Mouse (Mus musculus) embryonic stem cell, embryonic (primary cell): ENCODE data around the gene Gm20388.

Experiments used
- CTCF ChIA-PET, 4 experiments: fragments of 300-600 bp in 2 of 4; fragments of 350-600 bp in 2 of 4; sonication (Branson Sonifier 250); formaldehyde crosslinking; loops; one replicate each; lab custom pipeline; 2022; ENCODE audit warnings: inconsistent platforms in 2 of 4; lab: Charles Lee
- POLR2A ChIA-PET, 4 experiments: fragments of 300-600 bp in 2 of 4; fragments of 350-600 bp in 2 of 4; sonication (Branson Sonifier 250); formaldehyde crosslinking; loops; one replicate each; lab custom pipeline; 2022; ENCODE audit warnings: antibody characterized with exemption in 4 of 4, inconsistent platforms in 1 of 4; lab: Charles Lee

The Gm20388 gene

GRCm38 (mm10) chr8:121846815-121847214 lies 1936.2 kb downstream of the Gm20388 start:
- POLR2A ChIA-PET, result interaction anchor here in 3 of 4 experiments (0.7 to 72.3 kb wide), 3 partner anchors 25 to 57 kb away, joined by 3 to 3941 read pairs (median 1986); partner anchors contain the start of gene Slc7a5 (in 2 of the 3)
- CTCF ChIA-PET, result interaction anchor here in 3 of 4 experiments (0.6 to 2.4 kb wide), 3 partner anchors 64 to 136 kb away, joined by 3 to 6 read pairs (median 6); no protein-coding TSS in a partner anchor

DNA sequence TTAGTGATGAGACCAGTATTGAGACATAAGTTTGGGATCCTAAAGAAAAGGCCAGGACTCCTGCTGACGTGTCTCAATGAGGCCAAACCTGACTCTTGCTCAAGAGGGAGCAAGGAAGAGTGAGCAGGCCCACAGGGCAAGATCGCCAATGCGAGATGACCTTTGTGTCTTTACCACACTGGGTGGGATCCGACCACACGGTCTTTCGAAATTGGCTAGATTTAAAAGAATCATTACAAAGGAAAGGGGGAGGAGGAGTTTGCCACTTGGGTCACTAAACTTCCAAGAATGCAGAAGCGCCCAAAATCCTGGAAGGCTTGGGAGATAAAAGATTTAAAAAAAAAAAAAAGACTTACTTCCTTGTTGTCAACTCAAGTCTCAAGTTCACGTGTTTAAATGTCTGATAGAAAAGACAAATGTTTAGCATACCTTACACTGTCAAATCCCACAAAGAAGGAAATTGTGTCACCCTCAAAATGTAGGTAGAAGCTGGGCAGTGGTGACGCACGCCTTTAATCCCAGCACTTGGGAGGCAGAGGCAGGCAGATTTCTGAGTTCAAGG lies 1936.7 kb downstream of the Gm20388 start:
- CTCF ChIA-PET, result interaction anchor here (0.7 to 5.4 kb wide), 8 partner anchors 15 to 86 kb away, joined by 3 to 137 read pairs (median 5); no protein-coding TSS in a partner anchor
- POLR2A ChIA-PET, result interaction anchor here in 3 of 4 experiments (0.6 to 72.3 kb wide), 18 partner anchors 15 to 385 kb away, joined by 3 to 3941 read pairs (median 3); partner anchors contain the start of genes Slc7a5 (in 2 of the 3) and Klhdc4 (in 1 of the 3)

DNA sequence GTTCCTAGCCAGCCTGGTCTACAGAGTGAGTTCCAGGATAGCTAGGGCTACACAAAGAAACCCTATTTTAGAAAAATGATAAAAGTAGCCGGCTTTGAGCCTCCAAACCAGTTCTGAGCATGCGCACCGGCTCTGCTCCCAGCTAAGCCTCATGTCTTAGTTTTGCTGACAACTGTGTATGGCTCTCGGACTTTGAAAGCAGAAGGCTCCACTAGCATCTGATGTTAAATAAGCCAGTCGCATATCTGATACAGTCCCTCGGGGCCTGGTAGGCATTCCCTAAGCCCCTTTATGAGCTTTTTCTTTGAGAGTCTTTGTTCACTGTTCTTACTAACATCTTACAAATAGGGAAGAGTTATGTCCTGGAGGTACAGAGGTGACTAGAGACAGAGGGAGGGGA lies 1937.3 kb downstream of the Gm20388 start:
- ChIA-PET CTCF (interaction anchor here in 3 of 4 experiments (0.7 to 5.4 kb wide), 9 partner anchors 15 to 422 kb away, joined by 3 to 151 read pairs (median 6); partner anchors contain the start of gene Slc7a5 (in 1 of the 3)), POLR2A (interaction anchor here in 3 of 4 experiments (0.6 to 72.3 kb wide), 22 partner anchors 16 to 385 kb away, joined by 3 to 3941 read pairs (median 4); partner anchors contain the start of genes Slc7a5 (in 2 of the 3) and Klhdc4 (in 1 of the 3))

DNA sequence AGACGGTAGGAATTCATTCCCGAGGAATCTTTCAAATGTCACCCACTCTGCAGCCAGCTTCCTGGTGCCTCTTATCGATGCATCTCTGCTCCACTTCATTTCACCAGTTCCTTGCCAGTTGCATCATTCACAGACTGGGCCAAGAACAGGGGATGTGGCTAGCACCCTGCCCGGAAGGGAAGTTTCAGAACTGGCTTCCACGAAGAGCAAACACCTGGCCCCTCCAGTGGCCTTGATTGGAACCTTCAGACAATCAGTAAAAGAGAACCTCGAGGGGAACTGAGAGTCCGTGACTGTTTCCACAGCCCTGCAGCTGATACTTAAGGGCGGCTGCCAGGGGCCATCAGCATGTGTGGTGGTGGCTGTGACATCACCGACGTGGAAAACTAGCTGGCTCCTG lies 1937.9 kb downstream of the Gm20388 start:
- CTCF ChIA-PET, result interaction anchor here in 2 of 4 experiments (1.5 to 5.4 kb wide), 7 partner anchors 61 to 421 kb away, joined by 4 to 151 read pairs (median 17); partner anchors contain the start of gene Slc7a5 (in 1 of the 2)
- POLR2A ChIA-PET, result interaction anchor here in 3 of 4 experiments (0.6 to 72.3 kb wide), 17 partner anchors 16 to 381 kb away, joined by 3 to 3941 read pairs (median 5); partner anchors contain the start of genes Slc7a5 (in 2 of the 3) and Klhdc4 (in 1 of the 3)

DNA sequence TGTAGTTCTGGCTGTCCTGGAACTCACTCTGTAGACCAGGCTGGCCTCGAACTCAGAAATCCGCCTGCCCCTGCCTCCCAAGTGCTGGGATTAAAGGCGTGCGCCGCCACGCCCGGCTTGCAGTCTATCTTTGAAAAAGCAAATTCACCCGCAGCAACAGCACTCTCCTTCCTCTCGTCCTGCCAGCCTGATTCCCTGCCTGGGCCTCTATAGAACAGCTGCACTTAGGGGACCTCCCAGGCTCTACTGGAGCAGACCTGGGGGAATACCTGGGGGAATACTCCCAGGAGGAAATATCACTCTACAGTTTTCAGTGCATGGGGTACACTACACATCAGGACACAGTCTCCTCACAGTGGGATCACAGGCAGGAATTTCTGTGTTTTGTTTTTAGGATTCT lies 1938.7 kb downstream of the Gm20388 start:
- ChIA-PET POLR2A (interaction anchor here (0.6 to 72.3 kb wide), 51 partner anchors 7 to 475 kb away, joined by 3 to 3941 read pairs (median 16); partner anchors contain the start of genes Slc7a5 (in 4 of the 4), Klhdc4 (in 3 of the 4), Banp (in 2 of the 4) and Zfpm1 (in 1 of the 4)), CTCF (interaction anchor here (0.6 to 5.4 kb wide), 74 partner anchors 7 to 594 kb away, joined by 3 to 151 read pairs (median 6); partner anchors contain the start of genes Slc7a5 (in 2 of the 4), Banp (in 1 of the 4), Klhdc4 (in 1 of the 4) and Mvd (in 1 of the 4))

DNA sequence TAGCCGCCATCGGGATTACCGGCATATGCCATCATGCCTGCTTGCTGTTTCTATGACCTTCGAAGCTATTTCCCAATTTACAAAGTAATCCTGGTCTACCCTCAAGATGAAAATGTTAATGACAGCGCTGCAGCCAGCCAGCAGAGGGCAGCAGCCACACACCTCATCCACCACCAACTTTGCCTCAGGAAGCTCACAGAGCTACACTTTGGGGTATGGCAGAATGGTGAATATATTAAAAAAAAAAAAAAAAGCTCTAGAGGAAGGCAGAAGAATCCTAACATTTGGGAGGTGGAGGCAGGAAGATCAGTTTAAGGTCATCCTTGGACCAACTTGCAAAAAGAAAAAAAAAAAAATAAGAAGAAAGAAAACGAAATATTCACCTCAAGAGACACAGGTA lies 1939.4 kb downstream of the Gm20388 start:
- CTCF ChIA-PET, result interaction anchor here (0.6 to 5.4 kb wide), 136 partner anchors 8 to 1736 kb away, joined by 3 to 151 read pairs (median 5); partner anchors contain the start of genes Slc7a5 (in 2 of the 4), 6430548M08Rik (in 1 of the 4), Banp (in 1 of the 4) and Klhdc4 (in 1 of the 4)

GRCm38 (mm10) chr8:121850436-121850820 lies 1939.8 kb downstream of the Gm20388 start:
- ChIA-PET CTCF (interaction anchor here (0.6 to 5.4 kb wide), 133 partner anchors 8 to 1585 kb away, joined by 3 to 151 read pairs (median 5); partner anchors contain the start of genes Slc7a5 (in 2 of the 4), Banp (in 1 of the 4), Klhdc4 (in 1 of the 4) and Mvd (in 1 of the 4)), POLR2A (interaction anchor here (0.6 to 72.3 kb wide), 163 partner anchors 8 to 1402 kb away, joined by 3 to 3941 read pairs (median 5); partner anchors contain the start of genes Slc7a5 (in 4 of the 4), Klhdc4 (in 3 of the 4), Zfpm1 (in 3 of the 4) and Banp (in 2 of the 4))

More for the DNA sequence above, 1939.4 kb downstream of the Gm20388 start:
- POLR2A ChIA-PET, result interaction anchor here (0.6 to 72.3 kb wide), 145 partner anchors 8 to 1322 kb away, joined by 3 to 3941 read pairs (median 5); partner anchors contain the start of genes Slc7a5 (in 4 of the 4), Klhdc4 (in 3 of the 4), Banp (in 2 of the 4) and Fbxo31 (in 2 of the 4)

GRCm38 (mm10) chr8:121850821-121851470 lies 1940.3 kb downstream of the Gm20388 start:
- ChIA-PET POLR2A (interaction anchor here (0.5 to 72.3 kb wide), 148 partner anchors 9 to 1402 kb away, joined by 3 to 3941 read pairs (median 5); partner anchors contain the start of genes Slc7a5 (in 4 of the 4), Zfpm1 (in 3 of the 4), Banp (in 2 of the 4) and Fbxo31 (in 2 of the 4)), CTCF (interaction anchor here (0.6 to 5.4 kb wide), 101 partner anchors 9 to 519 kb away, joined by 3 to 151 read pairs (median 5); partner anchors contain the start of genes Slc7a5 (in 2 of the 4), Banp (in 1 of the 4), Klhdc4 (in 1 of the 4) and Zfpm1 (in 1 of the 4))

- ChIA-PET POLR2A (interaction anchor here (0.6 to 72.3 kb wide), 83 partner anchors 9 to 723 kb away, joined by 3 to 3941 read pairs (median 8); partner anchors contain the start of genes Slc7a5 (in 4 of the 4), Banp (in 2 of the 4), Fbxo31 (in 2 of the 4) and Klhdc4 (in 2 of the 4)), CTCF (interaction anchor here (0.6 to 5.4 kb wide), 44 partner anchors 9 to 1030 kb away, joined by 3 to 151 read pairs (median 14); partner anchors contain the start of genes Slc7a5 (in 2 of the 4) and Klhdc4 (in 1 of the 4))
Observed at GRCm38 (mm10) chr8:121851716-121852115, 1941.1 kb downstream of the Gm20388 start.

GRCm38 (mm10) chr8:121852464-121852863 lies 1941.8 kb downstream of the Gm20388 start:
- ChIA-PET POLR2A (interaction anchor here in 3 of 4 experiments (0.6 to 72.3 kb wide), 32 partner anchors 8 to 944 kb away, joined by 3 to 3941 read pairs (median 24); partner anchors contain the start of genes Banp (in 2 of the 3), Klhdc4 (in 2 of the 3), Slc7a5 (in 2 of the 3) and Car5a (in 1 of the 3)), CTCF (interaction anchor here in 3 of 4 experiments (0.6 to 5.4 kb wide), 15 partner anchors 9 to 250 kb away, joined by 3 to 151 read pairs (median 26); partner anchors contain the start of gene Slc7a5 (in 2 of the 3))

- POLR2A ChIA-PET, result interaction anchor here in 3 of 4 experiments (0.7 to 72.3 kb wide), 9 partner anchors 11 to 1444 kb away, joined by 3 to 3941 read pairs (median 81); partner anchors contain the start of genes Slc7a5 (in 2 of the 3), Banp (in 1 of the 3) and Klhdc4 (in 1 of the 3)
- CTCF ChIA-PET, result interaction anchor here in 3 of 4 experiments (0.5 to 4.9 kb wide), 7 partner anchors 21 to 656 kb away, joined by 3 to 85 read pairs (median 5); no protein-coding TSS in a partner anchor
Observed at GRCm38 (mm10) chr8:121853586-121853985, 1942.9 kb downstream of the Gm20388 start.

DNA sequence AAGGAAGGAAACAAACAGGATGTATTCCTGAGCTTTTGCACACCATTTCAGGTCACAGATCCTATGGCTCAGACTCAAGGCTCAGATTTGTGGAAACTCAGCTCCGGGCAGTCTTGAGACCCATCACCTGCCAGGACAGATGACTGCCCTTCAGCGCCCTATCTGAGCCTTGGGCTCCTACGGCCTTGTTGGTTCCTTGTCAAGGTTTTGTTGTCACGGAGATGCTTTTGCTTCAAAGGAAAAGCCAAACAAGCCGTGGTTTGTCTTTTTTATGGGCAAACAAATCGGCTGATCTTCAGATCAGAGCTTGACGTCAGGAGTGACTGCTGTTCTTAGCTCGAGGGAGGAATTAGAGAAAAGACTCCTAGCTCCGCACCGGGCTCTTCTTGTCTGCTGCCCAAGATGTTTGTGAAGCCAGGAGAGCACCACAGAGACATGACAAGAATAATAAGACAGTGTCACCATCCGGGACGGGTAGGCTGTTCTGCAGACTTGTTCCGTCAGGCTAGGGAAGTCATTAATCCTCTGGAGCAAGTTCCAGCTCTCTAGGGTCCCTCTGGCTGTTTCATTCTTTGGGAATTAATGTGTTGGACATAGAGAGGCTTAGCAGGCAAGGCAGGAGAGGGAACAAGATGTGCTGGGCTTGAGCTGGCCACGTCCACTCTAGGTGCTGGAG lies 1945.6 kb downstream of the Gm20388 start:
- CTCF ChIA-PET, result interaction anchor here in 1 of 4 experiments (2.1 kb wide), 1 partner anchor 53 kb away, joined by 7 read pairs; no protein-coding TSS in a partner anchor
- POLR2A ChIA-PET, result interaction anchor here in 2 of 4 experiments (0.6 to 72.3 kb wide), 8 partner anchors 13 to 1299 kb away, joined by 3 to 3941 read pairs (median 4); partner anchors contain the start of gene Slc7a5 (in 2 of the 2)

DNA sequence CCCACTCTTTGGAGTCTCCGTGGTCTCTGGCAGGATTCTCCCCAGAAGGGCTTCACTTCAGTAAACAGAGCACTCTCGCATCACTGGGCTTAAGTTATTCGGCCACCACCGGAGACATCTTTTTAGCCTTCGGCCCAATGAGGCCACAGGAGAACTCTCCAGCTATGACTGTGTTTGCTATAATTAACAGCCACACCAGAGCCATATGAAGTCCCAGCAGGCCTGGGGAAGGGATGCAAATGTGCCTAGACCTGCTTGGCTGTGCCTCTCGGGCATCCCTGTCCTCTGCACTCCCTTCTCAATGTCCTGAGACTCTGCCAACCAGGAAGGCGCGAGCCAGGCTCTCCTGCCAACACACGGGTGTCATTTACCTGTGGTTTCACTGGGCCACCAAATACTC lies 1946.7 kb downstream of the Gm20388 start:
- ChIA-PET POLR2A (interaction anchor here in 3 of 4 experiments (1.0 to 79.2 kb wide), 7 partner anchors 12 to 47 kb away, joined by 3 to 3941 read pairs (median 8); partner anchors contain the start of gene Slc7a5 (in 2 of the 3)), CTCF (interaction anchor here in 2 of 4 experiments (1.3 to 2.1 kb wide), 3 partner anchors 52 to 68 kb away, joined by 4 to 7 read pairs (median 4); no protein-coding TSS in a partner anchor)

- ChIA-PET POLR2A (interaction anchor here in 3 of 4 experiments (1.0 to 79.2 kb wide), 6 partner anchors 15 to 46 kb away, joined by 3 to 3941 read pairs (median 997); partner anchors contain the start of gene Slc7a5 (in 2 of the 3)), CTCF (interaction anchor here in 3 of 4 experiments (0.8 to 2.1 kb wide), 4 partner anchors 8 to 68 kb away, joined by 4 to 7 read pairs (median 4); no protein-coding TSS in a partner anchor)
Observed at GRCm38 (mm10) chr8:121857747-121858146, 1947.1 kb downstream of the Gm20388 start.

GRCm38 (mm10) chr8:121861276-121861675 lies 1950.6 kb downstream of the Gm20388 start:
- ChIA-PET POLR2A (interaction anchor here (0.6 to 79.2 kb wide), 18 partner anchors 10 to 662 kb away, joined by 3 to 3941 read pairs (median 6); partner anchors contain the start of gene Slc7a5 (in 2 of the 4)), CTCF (interaction anchor here (0.5 to 4.0 kb wide), 17 partner anchors 8 to 1267 kb away, joined by 3 to 21 read pairs (median 5); partner anchors contain the start of gene Slc7a5 (in 1 of the 4))
